Mouse (Mus musculus) embryonic fibroblast, embryonic 13.5 days (primary cell): ENCODE data around the gene Arhgap20. TPM values are rescaled to one million over a fixed set of nuclear protein-coding genes. Genes with fewer than 3 reads are reported as not detected.

Experiments
- H3K27ac ChIP-seq: 2 replicates; pipeline ENCODE4 v1.5.1; 2012; ENCODE audit warnings: low read length, control low read depth, inconsistent platforms; ENCODE audit not compliant: insufficient read depth
- H3K4me1 ChIP-seq: 2 replicates; pipeline ENCODE4 v1.6.1; 2011; ENCODE audit warnings: low read length; ENCODE audit not compliant: control insufficient read depth, insufficient read depth
- H3K4me3 ChIP-seq: 2 replicates; pipeline ENCODE4 v1.5.1; 2011; ENCODE audit warnings: mild to moderate bottlenecking, control low read depth, low read length; ENCODE audit not compliant: insufficient read depth
- CTCF ChIP-seq: IDR thresholded peaks from 2 replicates; pipeline ENCODE4 v1.5.1; 2011; ENCODE audit warnings: mild to moderate bottlenecking, control low read depth, low read length, moderate library complexity, borderline replicate concordance; ENCODE audit not compliant: insufficient read depth
- POLR2A ChIP-seq: IDR thresholded peaks from 2 replicates; pipeline ENCODE4 v1.6.1; 2011; ENCODE audit warnings: low read depth, mild to moderate bottlenecking, control low read depth, low read length, moderate library complexity
- polyA plus RNA-seq: library from polyadenylated mRNA; stranded (reverse); fragments of >200 nt; gene quantifications from 2 replicates; pipeline ENCODE4 v1.2.4, GENCODE M21; 2011; ENCODE audit warnings: low read depth; ENCODE audit not compliant: missing spikeins, insufficient read length

Arhgap20 gene
- 6.6 and 15.6 TPM in 2 replicates for polyA plus RNA-seq

GRCm38 (mm10) chr9:51764921-51765416 lies at the start of gene Arhgap20:
Arhgap20 (plus strand) TSS chr9:51765337.
- Histone ChIP-seq H3K4me1 (no peaks in the 10 kb centered on the region), H3K27ac (no peak within 1 kb of the TSS), H3K4me3 (peak within 1 kb of the TSS; percentile 59)
- TF ChIP-seq POLR2A (peak; percentile 50; the same call in 1 of the 2 replicates), CTCF (no peak)

DNA sequence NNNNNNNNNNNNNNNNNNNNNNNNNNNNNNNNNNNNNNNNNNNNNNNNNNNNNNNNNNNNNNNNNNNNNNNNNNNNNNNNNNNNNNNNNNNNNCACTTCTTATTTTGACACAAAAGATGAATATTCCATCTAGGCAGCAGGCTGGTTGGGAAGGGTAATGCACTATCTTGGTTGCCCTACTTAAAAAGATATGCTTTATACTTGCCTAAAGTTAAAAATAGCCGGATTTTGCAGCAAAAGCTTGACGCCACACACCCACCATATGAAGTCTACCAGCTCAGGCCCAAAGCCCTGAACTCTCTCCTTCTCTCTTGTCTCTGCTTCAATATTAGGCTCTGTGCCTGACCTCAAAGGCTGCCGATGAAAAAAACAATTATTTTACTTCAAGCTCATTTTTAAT lies 46.3 kb upstream of the Arhgap20 start:
- Histone ChIP-seq H3K27ac (no peak overlapping the region), H3K4me3 (no peak overlapping the region), H3K4me1 (no peaks in the 10 kb centered on the region)
- TF ChIP-seq POLR2A: no peak
- no peak for TF ChIP-seq CTCF

DNA sequence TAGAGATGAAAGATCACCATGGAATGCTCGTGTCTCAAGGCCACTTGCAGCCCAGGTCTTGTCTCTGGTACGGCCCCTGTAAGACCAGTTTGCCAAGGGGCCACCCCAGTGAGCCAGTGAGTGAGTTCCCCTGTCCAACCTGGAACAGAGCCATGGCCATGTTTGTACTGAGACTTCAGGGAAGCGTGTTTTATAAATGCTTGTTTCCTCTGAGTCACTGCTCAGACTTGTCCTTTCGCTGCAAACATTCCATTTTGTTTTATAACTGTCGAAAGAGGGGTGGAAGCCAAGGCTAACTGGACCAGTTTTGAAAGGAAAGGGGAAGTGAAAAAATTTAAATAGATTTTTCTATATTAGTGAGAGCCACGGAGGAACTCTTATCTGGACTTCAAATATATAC lies 37.2 kb upstream of the Arhgap20 start:
- no peak for TF ChIP-seq POLR2A
- no peak for TF ChIP-seq CTCF
- Histone ChIP-seq H3K4me3 (no peak overlapping the region), H3K27ac (peak overlapping the region; percentile 86), H3K4me1 (0 out of 2 replicates have a peak, but pooled peaks cover 4% of the 10 kb centered on the region)

- H3K27ac ChIP-seq: no peak overlapping the region
- TF ChIP-seq POLR2A (no peak), CTCF (no peak)
- H3K4me3 ChIP-seq: no peak overlapping the region
- peaks cover 3% of the 10 kb centered on the region for H3K4me1 ChIP-seq
These were observed 29.7 kb upstream of the Arhgap20 start for GRCm38 (mm10) chr9:51735180-51736034.

DNA sequence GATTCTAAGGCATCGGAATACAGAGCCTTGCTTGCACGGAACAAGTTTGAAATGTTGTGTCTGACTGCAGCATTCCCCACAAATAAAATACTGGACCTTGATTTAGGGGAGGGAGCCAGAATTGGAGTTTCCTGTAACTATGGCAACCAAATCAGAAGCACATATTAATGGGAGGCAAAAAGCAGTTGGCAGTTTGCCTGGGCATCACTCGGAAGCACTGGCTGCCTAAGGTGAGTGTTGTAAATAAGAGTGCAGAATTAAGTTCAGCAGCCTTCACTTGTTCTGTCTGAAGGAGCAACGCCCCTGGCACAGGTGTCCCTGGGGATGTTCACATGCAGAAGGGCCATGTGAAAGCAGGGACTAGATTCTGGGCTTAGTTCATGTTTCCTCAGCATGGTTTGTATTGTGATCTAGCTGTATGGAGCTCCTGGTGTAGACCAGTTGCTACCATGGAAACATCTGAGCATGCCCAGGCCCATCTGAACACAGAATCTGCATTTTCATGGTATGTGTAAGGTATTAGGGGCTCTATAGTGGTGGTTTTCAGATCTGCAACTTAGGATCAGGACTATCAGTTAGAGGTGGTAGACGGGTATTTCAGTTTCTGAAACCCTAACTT lies 28.3 kb upstream of the Arhgap20 start:
- H3K4me1 ChIP-seq: peaks cover 3% of the 10 kb centered on the region
- TF ChIP-seq POLR2A: no peak
- TF ChIP-seq CTCF: no peak

DNA sequence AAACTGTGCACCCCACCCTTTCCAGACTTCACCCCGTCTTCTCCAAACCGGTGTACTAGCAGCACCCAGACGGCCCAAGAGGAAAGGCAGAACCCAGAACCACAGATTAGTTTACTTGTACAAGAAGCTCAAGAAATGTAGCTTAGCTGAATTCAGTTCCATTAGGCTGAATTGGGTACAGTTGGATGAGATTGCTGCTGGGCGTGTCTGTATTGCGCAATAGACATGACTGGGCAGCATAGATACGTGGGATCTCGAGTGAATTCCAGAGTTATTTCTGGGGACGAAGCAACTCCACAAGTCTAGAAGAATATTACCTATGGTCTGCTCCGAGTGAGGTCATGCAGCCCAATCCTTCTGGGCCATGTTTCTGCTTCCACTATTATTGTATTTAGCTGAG lies 26.8 kb upstream of the Arhgap20 start:
- TF ChIP-seq CTCF: no peak
- TF ChIP-seq POLR2A: no peak
- Histone ChIP-seq H3K4me1 (peaks cover 3% of the 10 kb centered on the region), H3K27ac (no peak overlapping the region), H3K4me3 (no peak overlapping the region)

More for the DNA sequence above, 28.3 kb upstream of the Arhgap20 start:
- Histone ChIP-seq H3K27ac (no peak overlapping the region), H3K4me3 (no peak overlapping the region)

DNA sequence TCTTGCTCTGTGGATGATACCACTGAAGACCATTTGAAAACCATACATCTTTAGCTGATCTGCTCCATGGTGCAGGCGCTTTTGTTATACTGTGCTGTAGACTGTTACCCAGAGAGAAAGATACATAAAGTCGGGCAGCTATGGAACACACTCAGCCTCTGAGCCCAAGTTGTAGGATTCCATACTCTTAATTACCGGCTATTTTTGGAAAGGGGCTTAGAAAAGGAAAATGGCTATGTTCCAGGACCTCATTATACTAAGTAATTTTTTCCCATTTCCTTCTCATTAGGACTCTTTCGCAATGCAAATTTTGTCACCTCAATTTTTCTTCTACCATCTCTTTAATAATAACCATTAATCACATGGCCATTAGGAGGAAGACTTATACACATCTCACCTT lies 25.3 kb upstream of the Arhgap20 start:
- H3K4me3 ChIP-seq: no peak overlapping the region
- no peak overlapping the region for H3K27ac ChIP-seq
- no peak for TF ChIP-seq CTCF
- TF ChIP-seq POLR2A: no peak
- H3K4me1 ChIP-seq: peaks cover 3% of the 10 kb centered on the region

DNA sequence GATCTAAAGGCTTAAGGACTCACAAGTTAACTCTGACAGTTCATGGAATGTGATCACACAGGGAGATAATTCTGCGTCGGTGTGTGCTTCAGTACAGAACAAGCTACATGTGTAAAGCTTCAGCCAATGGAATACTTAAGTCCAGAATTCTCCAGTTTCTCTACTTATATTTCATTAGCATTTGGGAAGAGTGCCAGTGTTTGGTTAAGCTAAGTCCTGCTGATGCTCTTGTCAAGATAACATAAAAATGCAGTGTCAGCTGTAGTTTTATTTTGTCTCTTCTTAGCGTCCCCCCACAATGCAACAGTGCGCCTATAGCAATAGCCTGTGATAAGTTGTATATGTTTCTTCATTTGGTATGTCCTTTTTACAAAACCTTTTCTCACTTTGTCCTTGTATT lies 15.0 kb upstream of the Arhgap20 start:
- no peak overlapping the region for H3K27ac ChIP-seq

GRCm38 (mm10) chr9:51761003-51761402 lies 4.1 kb upstream of the Arhgap20 start:
- TF ChIP-seq POLR2A (no peak), CTCF (no peak)
- Histone ChIP-seq H3K4me1 (no peaks in the 10 kb centered on the region), H3K27ac (no peak overlapping the region), H3K4me3 (no peak overlapping the region)

More for the DNA sequence above, 15.0 kb upstream of the Arhgap20 start:
- H3K4me1 ChIP-seq: no peaks in the 10 kb centered on the region
- TF ChIP-seq POLR2A (no peak), CTCF (no peak)
- H3K4me3 ChIP-seq: no peak overlapping the region
